Mouse (Mus musculus) liver, embryonic 14.5 days (tissue): ENCODE measurements at regions not wholly inside any gene's neighbourhood (a gene's known extent, or its start where the extent isn't known, plus 50 kb on each side); places are given as distances from the start of the nearest gene placed in this dataset.

Experiments
- CTCF ChIP-seq: IDR thresholded peaks from 2 replicates; pipeline ENCODE4 v1.5.1; 2016; ENCODE audit warnings: antibody characterized with exemption, low read depth, control low read depth
- EP300 ChIP-seq: IDR thresholded peaks from 2 replicates; pipeline ENCODE4 v1.6.1; 2016; ENCODE audit warnings: antibody characterized with exemption, low read depth

DNA sequence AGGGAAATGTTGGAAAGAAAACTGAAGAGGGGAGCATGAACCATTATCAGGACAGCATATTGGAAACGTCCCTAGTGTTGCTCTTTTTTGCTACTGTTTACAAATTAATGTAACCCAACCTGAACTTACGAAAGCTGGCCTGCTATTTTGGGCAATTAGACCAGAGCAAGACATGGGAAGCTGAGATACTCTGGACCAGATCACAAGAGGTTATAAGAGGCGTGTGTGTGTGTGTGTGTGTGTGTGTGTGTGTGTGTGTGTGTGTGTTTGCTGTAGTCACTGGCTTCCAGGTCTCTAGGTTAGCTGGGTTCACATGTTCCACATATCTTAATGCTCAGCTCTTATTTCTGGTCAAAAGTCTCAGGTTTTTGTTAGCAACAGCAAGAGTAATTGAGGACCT lies 783.1 kb downstream of the Gsdmc2 start:
- no peak for TF ChIP-seq CTCF
- no peak for TF ChIP-seq EP300
